Mouse (Mus musculus): ENCODE results near the gene Eif3d. TPM values are rescaled to one million over a fixed set of nuclear protein-coding genes. Genes with fewer than 3 reads are reported as not detected.

Gene Eif3d
- polyA plus RNA-seq, 1 experiment from 2014 or later = 239 TPM

GRCm38 (mm10) chr15:77982195-77982939 is 11.8 kb upstream of the Eif3d start:
- WGBS = 29% methylated on average over 18 of the region's 18 CpGs
- ATAC-seq (ENCODE audit: insufficient read depth) (no peak), DNase-seq (peak; percentile 68)
- no peaks in the 10 kb centered on the region for H3K4me1 ChIP-seq (ENCODE audit: insufficient read depth)
- H3K4me3 ChIP-seq (ENCODE audit: low read depth, low read length) = no peak overlapping the region
- H3K27ac ChIP-seq (ENCODE audit: low read depth) = no peak overlapping the region
- H3K36me3 ChIP-seq (ENCODE audit: insufficient read depth) = no peaks in the 10 kb centered on the region
- no peak overlapping the region for H3K9ac ChIP-seq
- peak; percentile 71 for TF ChIP-seq CTCF (IDR thresholded peaks at IDR 0.05; ENCODE audit: low read depth)
- no peak overlapping the region for H3K4me2 ChIP-seq
- no peaks in the 10 kb centered on the region for H3K27me3 ChIP-seq (ENCODE audit: insufficient read depth, low read length)
- no peaks in the 10 kb centered on the region for H3K9me3 ChIP-seq (ENCODE audit: low read depth, low read length)

GRCm38 (mm10) chr15:77981181-77981680 is 10.6 kb upstream of the Eif3d start:
- no peak for ATAC-seq (ENCODE audit: insufficient read depth)
- WGBS = 55% methylated on average over 5 of the region's 5 CpGs

GRCm38 (mm10) chr15:77979427-77979865 is 8.8 kb upstream of the Eif3d start:
- H3K4me2 ChIP-seq = no peak overlapping the region
- DNase-seq (no peak), ATAC-seq (ENCODE audit: insufficient read depth) (no peak)
- H3K27ac ChIP-seq (ENCODE audit: low read depth) = no peak overlapping the region
- no peak for TF ChIP-seq CTCF (IDR thresholded peaks at IDR 0.05; ENCODE audit: low read depth)
- WGBS = 82% methylated on average over 10 of the region's 10 CpGs
- H3K4me3 ChIP-seq (ENCODE audit: low read depth, low read length) = no peak overlapping the region
- H3K36me3 ChIP-seq (ENCODE audit: insufficient read depth) = no peaks in the 10 kb centered on the region
- no peaks in the 10 kb centered on the region for H3K9me3 ChIP-seq (ENCODE audit: low read depth, low read length)
- H3K4me1 ChIP-seq (ENCODE audit: insufficient read depth) = no peaks in the 10 kb centered on the region
- H3K27me3 ChIP-seq (ENCODE audit: insufficient read depth, low read length) = no peaks in the 10 kb centered on the region
- H3K9ac ChIP-seq = no peak overlapping the region

More at GRCm38 (mm10) chr15:77981181-77981680, 10.6 kb upstream of the Eif3d start:
- Histone ChIP-seq H3K27ac (ENCODE audit: low read depth) (no peak overlapping the region), H3K9ac (no peak overlapping the region), H3K4me3 (ENCODE audit: low read depth, low read length) (no peak overlapping the region), H3K9me3 (ENCODE audit: low read depth, low read length) (no peaks in the 10 kb centered on the region), H3K27me3 (ENCODE audit: insufficient read depth, low read length) (no peaks in the 10 kb centered on the region), H3K4me2 (no peak overlapping the region), H3K4me1 (ENCODE audit: insufficient read depth) (no peaks in the 10 kb centered on the region), H3K36me3 (ENCODE audit: insufficient read depth) (no peaks in the 10 kb centered on the region)
- DNase-seq = no peak
- TF ChIP-seq CTCF (IDR thresholded peaks at IDR 0.05; ENCODE audit: low read depth) = no peak

GRCm38 (mm10) chr15:77977663-77978062 is 7.0 kb upstream of the Eif3d start:
- 54% methylated on average over 3 of the region's 3 CpGs for WGBS
- TF ChIP-seq CTCF (IDR thresholded peaks at IDR 0.05; ENCODE audit: low read depth) = no peak
- DNase-seq = no peak
- Histone ChIP-seq H3K9me3 (ENCODE audit: low read depth, low read length) (no peaks in the 10 kb centered on the region), H3K4me3 (ENCODE audit: low read depth, low read length) (no peak overlapping the region), H3K27ac (ENCODE audit: low read depth) (no peak overlapping the region), H3K4me2 (no peak overlapping the region), H3K36me3 (ENCODE audit: insufficient read depth) (no peaks in the 10 kb centered on the region), H3K9ac (no peak overlapping the region), H3K4me1 (ENCODE audit: insufficient read depth) (no peaks in the 10 kb centered on the region), H3K27me3 (ENCODE audit: insufficient read depth, low read length) (no peaks in the 10 kb centered on the region)
- ATAC-seq (ENCODE audit: insufficient read depth) = no peak

GRCm38 (mm10) chr15:77974165-77974841 is 3.7 kb upstream of the Eif3d start:
- ATAC-seq (ENCODE audit: insufficient read depth) (no peak), DNase-seq (no peak)
- H3K36me3 ChIP-seq (ENCODE audit: insufficient read depth) = no peaks in the 10 kb centered on the region
- peaks cover 1% of the 10 kb centered on the region; the same call in 1 of the 2 replicates for H3K4me1 ChIP-seq (ENCODE audit: insufficient read depth)
- TF ChIP-seq CTCF (IDR thresholded peaks at IDR 0.05; ENCODE audit: low read depth) = no peak
- WGBS = 59% methylated on average over 6 of the region's 6 CpGs
- H3K4me2 ChIP-seq = no peak overlapping the region
- no peaks in the 10 kb centered on the region for H3K9me3 ChIP-seq (ENCODE audit: low read depth, low read length)
- H3K27ac ChIP-seq (ENCODE audit: low read depth) = no peak overlapping the region
- no peak overlapping the region for H3K9ac ChIP-seq
- H3K4me3 ChIP-seq (ENCODE audit: low read depth, low read length) = no peak overlapping the region
- no peaks in the 10 kb centered on the region for H3K27me3 ChIP-seq (ENCODE audit: insufficient read depth, low read length)

- Histone ChIP-seq H3K9ac (peak overlapping the region; percentile 98), H3K4me3 (ENCODE audit: low read depth, low read length) (peak overlapping the region; percentile 93), H3K27me3 (ENCODE audit: insufficient read depth, low read length) (no peaks in the 10 kb centered on the region), H3K27ac (ENCODE audit: low read depth) (peak overlapping the region; percentile 100), H3K36me3 (ENCODE audit: insufficient read depth) (peaks cover 39% of the 10 kb centered on the region), H3K4me1 (ENCODE audit: insufficient read depth) (peaks cover 7% of the 10 kb centered on the region; the same call in 1 of the 2 replicates), H3K4me2 (peak overlapping the region; percentile 93), H3K9me3 (ENCODE audit: low read depth, low read length) (no peaks in the 10 kb centered on the region)
- 1% methylated on average over 15 of the region's 15 CpGs for WGBS
- ATAC-seq (ENCODE audit: insufficient read depth) = peak; percentile 15
- no peak for TF ChIP-seq CTCF (IDR thresholded peaks at IDR 0.05; ENCODE audit: low read depth)
- DNase-seq = no peak
Observed at GRCm38 (mm10) chr15:77969940-77970469, 608 bp downstream of the Eif3d start.

GRCm38 (mm10) chr15:77965117-77965528 is 5.5 kb downstream of the Eif3d start:
- Histone ChIP-seq H3K36me3 (ENCODE audit: insufficient read depth) (peaks cover 88% of the 10 kb centered on the region), H3K27ac (ENCODE audit: low read depth) (no peak overlapping the region), H3K4me1 (ENCODE audit: insufficient read depth) (peaks cover 7% of the 10 kb centered on the region; the same call in 1 of the 2 replicates), H3K9me3 (ENCODE audit: low read depth, low read length) (no peaks in the 10 kb centered on the region), H3K4me3 (ENCODE audit: low read depth, low read length) (no peak overlapping the region), H3K27me3 (ENCODE audit: insufficient read depth, low read length) (no peaks in the 10 kb centered on the region), H3K9ac (no peak overlapping the region), H3K4me2 (no peak overlapping the region)
- DNase-seq (no peak), ATAC-seq (ENCODE audit: insufficient read depth) (no peak)
- no peak for TF ChIP-seq CTCF (IDR thresholded peaks at IDR 0.05; ENCODE audit: low read depth)
- WGBS = 79% methylated on average over 9 of the region's 9 CpGs

Measured in lung, embryonic 14.5 days (tissue).